Mouse (Mus musculus) myocyte (in vitro differentiated cells): Measurements from ENCODE around the gene Irf7.

ENCODE experiments used
- CEBPB ChIP-seq: IDR thresholded peaks from 2 replicates; pipeline ENCODE4 v1.6.1; 2011; ENCODE audit warnings: mild to moderate bottlenecking, moderate library complexity; ENCODE audit not compliant: poor library complexity, insufficient read depth, severe bottlenecking
- E2F4 ChIP-seq: IDR thresholded peaks from one replicate; pipeline ENCODE4 v1.6.1; 2011; ENCODE audit warnings: mild to moderate bottlenecking, control low read depth, moderate library complexity; ENCODE audit not compliant: insufficient read depth
- MAX ChIP-seq: IDR thresholded peaks from one replicate; pipeline ENCODE4 v1.6.1; 2011; ENCODE audit warnings: low read depth, mild to moderate bottlenecking, control low read depth
- MYOD1 ChIP-seq, 3 experiments: IDR thresholded peaks; one replicate each; pipeline ENCODE4 v1.6.1; 2011; ENCODE audit warnings: control low read depth in 2 of 3, low read depth in 2 of 3, mild to moderate bottlenecking in 2 of 3, moderate library complexity in 1 of 3; ENCODE audit not compliant: insufficient read length in 2 of 3, control insufficient read depth in 1 of 3
- MYOG ChIP-seq, 3 experiments: IDR thresholded peaks; one replicate each; pipeline ENCODE4 v1.6.1; 2011; ENCODE audit warnings: control low read depth in 2 of 3, low read depth in 2 of 3, mild to moderate bottlenecking in 2 of 3; ENCODE audit not compliant: insufficient read length in 2 of 3, control insufficient read depth in 1 of 3, insufficient read depth in 1 of 3
- POLR2A ChIP-seq: IDR thresholded peaks from one replicate; pipeline ENCODE4 v1.6.1; 2011; ENCODE audit warnings: low read depth, mild to moderate bottlenecking, control low read depth, moderate library complexity; ENCODE audit not compliant: insufficient read length
- POLR2AphosphoS2 ChIP-seq: IDR thresholded peaks from one replicate; pipeline ENCODE4 v1.6.1; 2011; ENCODE audit warnings: low read depth, control low read depth; ENCODE audit not compliant: insufficient read length
- USF1 ChIP-seq: IDR thresholded peaks from one replicate; pipeline ENCODE4 v1.6.1; 2011; ENCODE audit warnings: low read depth, mild to moderate bottlenecking, control low read depth, moderate library complexity

DNA sequence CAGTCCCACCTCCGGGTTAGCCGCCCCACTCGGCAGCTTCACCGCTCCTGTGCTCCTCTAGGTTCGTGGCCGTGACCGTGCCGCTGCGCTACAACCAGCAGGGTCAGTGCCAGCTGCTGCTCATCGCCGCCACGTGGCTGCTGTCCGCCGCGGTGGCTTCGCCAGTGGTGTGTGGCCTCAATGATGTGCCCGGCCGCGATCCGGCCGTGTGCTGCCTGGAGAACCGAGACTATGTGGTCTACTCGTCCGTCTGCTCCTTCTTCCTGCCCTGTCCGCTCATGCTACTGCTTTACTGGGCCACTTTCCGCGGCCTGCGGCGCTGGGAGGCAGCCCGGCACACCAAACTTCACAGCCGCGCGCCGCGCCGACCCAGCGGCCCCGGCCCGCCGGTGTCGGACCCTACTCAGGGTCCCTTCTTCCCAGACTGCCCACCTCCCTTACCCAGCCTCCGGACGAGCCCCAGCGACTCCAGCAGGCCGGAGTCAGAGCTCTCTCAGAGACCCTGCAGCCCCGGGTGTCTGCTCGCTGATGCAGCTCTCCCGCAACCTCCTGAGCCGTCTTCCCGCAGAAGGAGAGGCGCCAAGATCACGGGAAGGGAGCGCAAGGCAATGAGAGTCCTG, 27.7 kb upstream of the Irf7 start:
- TF ChIP-seq MYOG (IDR thresholded peaks at IDR 0.05; ENCODE audit: control insufficient read depth in 1 of 3, insufficient read depth in 1 of 3, insufficient read length in 2 of 3, low read depth in 2 of 3) (peak in 1 of 3 experiments; percentile 62), POLR2A (no peak), MAX (no peak), POLR2AphosphoS2 (no peak), MYOD1 (IDR thresholded peaks at IDR 0.05; ENCODE audit: control insufficient read depth in 1 of 3, insufficient read length in 2 of 3, low read depth in 2 of 3) (no peak), E2F4 (no peak), CEBPB (no peak), USF1 (no peak)
